Mouse (Mus musculus): ENCODE measurements around the gene Zfp382. TPM values are rescaled to one million over a fixed set of nuclear protein-coding genes. Genes with fewer than 3 reads are reported as not detected.
"Not testable (repeated sequence)": the region's sequence is repeated elsewhere in the genome, so short reads cannot be mapped to it uniquely, and the experiment has no call there.

The Zfp382 gene
- polyA plus RNA-seq, 1 experiment from 2014 or later = 20.4 TPM

DNA sequence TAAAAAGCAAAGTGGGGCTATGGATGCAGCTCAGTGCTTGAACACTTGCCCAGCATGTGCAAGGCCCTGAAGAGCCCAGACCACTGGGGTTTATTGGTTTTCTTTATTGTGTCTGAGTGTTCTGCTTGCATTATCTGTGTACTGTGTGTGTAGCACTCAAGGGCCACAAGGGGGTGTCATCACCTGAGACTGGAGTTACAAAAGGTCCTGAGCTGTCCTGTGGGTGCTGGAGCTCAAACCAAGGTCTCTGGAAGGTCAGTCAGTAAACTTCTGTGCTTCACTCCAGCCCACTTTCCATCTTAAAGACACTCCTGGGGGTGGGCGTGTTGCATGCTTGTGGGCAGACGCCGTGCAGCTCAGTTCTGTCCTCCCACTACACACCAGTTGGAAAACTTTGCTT, 33.8 kb downstream of the Zfp382 start:
- WGBS = 97% methylated on average over 3 of the region's 3 CpGs
- H3K27ac ChIP-seq (replicated peaks) = no peak overlapping the region
- no peak overlapping the region for H3K4me3 ChIP-seq (replicated peaks)
- H3K4me1 ChIP-seq = no peaks in the 10 kb centered on the region
- no peaks in the 10 kb centered on the region for H3K27me3 ChIP-seq (replicated peaks)
- H3K4me2 ChIP-seq = no peak overlapping the region
- H3K9ac ChIP-seq (replicated peaks) = no peak overlapping the region
- H3K9me3 ChIP-seq (replicated peaks) = peaks cover 60% of the 10 kb centered on the region
- ATAC-seq (ENCODE audit: low FRiP score) = no peak
- H3K36me3 ChIP-seq = peaks cover 71% of the 10 kb centered on the region

DNA sequence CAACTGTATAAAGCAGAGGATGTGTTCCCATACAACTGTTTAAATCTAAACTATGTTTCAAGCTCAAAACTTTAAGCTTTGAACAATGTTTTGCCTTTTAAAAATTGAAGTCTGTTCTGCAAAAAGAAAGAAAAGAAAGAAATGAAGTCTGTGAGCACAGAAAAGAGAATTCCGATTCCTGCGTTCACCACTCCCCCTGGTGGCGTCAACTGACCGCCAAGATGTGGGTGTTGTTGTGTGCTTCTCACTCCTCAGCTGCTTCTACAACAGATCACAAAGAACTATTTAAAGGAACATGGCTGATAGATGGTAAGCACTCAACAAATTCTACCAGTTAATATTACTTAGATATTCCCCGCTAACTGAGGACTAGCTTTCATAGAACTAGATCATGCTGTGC, 41.4 kb downstream of the Zfp382 start:
- 100% methylated on average over 5 of the region's 5 CpGs for WGBS
- peaks cover 33% of the 10 kb centered on the region for H3K9me3 ChIP-seq (replicated peaks)
- no peak overlapping the region for H3K27ac ChIP-seq (replicated peaks)
- no peak overlapping the region for H3K9ac ChIP-seq (replicated peaks)
- peaks cover 82% of the 10 kb centered on the region for H3K36me3 ChIP-seq
- no peak overlapping the region for H3K4me2 ChIP-seq
- H3K4me1 ChIP-seq = peaks cover 13% of the 10 kb centered on the region
- no peak overlapping the region for H3K4me3 ChIP-seq (replicated peaks)
- no peaks in the 10 kb centered on the region for H3K27me3 ChIP-seq (replicated peaks)
- ATAC-seq (ENCODE audit: low FRiP score) = no peak

DNA sequence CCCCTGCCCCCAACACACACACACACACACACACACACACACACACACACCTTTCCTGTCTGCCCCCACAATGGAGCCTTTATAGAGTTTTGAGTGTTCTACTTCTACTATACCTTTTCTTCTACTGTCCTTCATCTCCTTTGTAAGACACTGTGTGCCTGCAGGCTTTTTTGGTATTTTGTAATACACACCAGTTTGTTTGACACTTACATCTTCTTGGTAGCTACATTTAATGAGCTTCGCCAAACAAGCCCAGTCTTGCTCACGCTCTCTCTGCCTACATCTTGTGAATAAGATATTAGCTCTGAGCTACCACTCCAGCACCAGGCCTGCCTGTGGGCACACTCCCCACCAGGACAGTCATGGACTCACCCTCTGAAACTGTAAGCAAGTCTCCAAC, 43.0 kb downstream of the Zfp382 start:
- 97% methylated on average over 2 of the region's 2 CpGs for WGBS
- Histone ChIP-seq H3K27me3 (replicated peaks) (no peaks in the 10 kb centered on the region), H3K4me1 (peaks cover 18% of the 10 kb centered on the region), H3K4me3 (replicated peaks) (no peak overlapping the region), H3K9ac (replicated peaks) (no peak overlapping the region), H3K27ac (replicated peaks) (no peak overlapping the region), H3K4me2 (no peak overlapping the region), H3K9me3 (replicated peaks) (peaks cover 22% of the 10 kb centered on the region), H3K36me3 (peaks cover 66% of the 10 kb centered on the region)
- no peak for ATAC-seq (ENCODE audit: low FRiP score)

DNA sequence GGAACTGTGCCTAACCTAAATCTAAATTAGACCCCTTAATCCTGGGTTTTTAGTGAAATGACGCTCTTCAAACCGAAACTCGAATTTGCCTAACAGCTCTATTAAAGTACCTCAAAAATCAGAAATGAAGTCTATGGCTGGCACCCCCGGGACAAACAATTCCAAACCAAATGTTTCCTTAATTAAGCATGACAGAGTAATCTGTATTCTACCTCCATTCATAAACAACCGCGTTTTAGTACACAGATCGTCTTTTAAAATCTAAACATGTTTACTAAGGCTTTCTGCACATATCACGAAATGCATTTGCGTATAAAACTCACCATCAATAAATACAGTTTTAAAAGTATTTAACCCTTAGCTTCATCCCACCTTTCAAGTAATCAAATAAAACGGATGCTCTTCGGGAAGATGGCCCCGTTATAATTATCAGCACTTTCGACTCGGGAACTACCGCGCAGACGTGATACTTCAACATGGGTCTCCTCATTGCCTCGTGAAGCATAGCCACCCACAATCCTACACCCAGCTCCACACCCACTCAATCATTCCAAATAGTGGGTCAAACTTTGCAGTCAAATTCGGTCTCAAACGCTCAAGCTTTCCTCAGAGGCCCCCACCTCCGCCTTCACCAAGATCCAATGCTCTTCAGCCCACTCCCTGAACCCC, 47.3 kb downstream of the Zfp382 start:
- peak overlapping the region; percentile 53 for H3K4me2 ChIP-seq
- H3K4me1 ChIP-seq = peaks cover 33% of the 10 kb centered on the region
- H3K9ac ChIP-seq (replicated peaks) = peak overlapping the region; percentile 80
- H3K4me3 ChIP-seq (replicated peaks) = peak overlapping the region; percentile 73
- peaks cover 33% of the 10 kb centered on the region for H3K36me3 ChIP-seq
- 3% methylated on average over 21 of the region's 21 CpGs for WGBS
- no peaks in the 10 kb centered on the region for H3K9me3 ChIP-seq (replicated peaks)
- no peaks in the 10 kb centered on the region for H3K27me3 ChIP-seq (replicated peaks)
- H3K27ac ChIP-seq (replicated peaks) = peak overlapping the region; percentile 95
- peak; percentile 33 for ATAC-seq (ENCODE audit: low FRiP score)

DNA sequence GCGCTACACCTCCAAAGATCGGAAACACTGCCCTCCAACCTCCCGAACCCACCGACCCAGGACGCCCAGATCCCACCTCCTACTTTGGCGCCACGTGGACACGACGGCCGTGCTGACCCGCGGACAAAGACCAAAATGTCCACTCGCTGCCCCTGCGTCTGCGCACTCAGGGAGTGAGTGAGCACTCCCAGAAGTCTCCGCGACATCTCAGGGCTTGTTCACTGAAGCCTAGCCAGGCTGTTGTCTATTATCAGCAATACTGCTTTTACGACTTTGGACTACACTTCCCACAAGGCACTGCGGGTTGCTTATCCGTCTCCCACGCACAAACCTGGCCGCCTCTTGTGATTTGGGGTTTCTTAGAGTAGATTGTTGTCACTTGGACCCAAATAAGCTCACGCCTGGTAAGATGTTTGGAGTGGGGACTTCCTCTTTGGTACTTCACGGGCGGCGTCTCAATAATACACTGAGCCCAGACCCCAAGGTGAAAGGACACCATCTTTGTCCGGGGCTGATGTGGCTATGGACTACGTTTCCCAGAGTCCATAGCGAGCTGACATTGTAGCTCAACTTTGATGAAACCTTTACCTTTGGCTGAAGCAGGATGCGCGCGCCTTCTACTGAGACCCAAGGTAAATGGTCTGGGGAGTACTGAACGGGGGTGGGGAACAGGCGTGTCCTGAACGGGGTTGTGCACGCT, 48.0 kb downstream of the Zfp382 start, which contains the start of gene Zfp146:
TSS of gene Zfp146 (minus strand) at position 168 of the 700 bp plus-strand sequence.
- under 1% methylated on average over 36 of the region's 36 CpGs for WGBS
- Histone ChIP-seq H3K27ac (replicated peaks) (peak within 1 kb of the TSS; percentile 95), H3K9me3 (replicated peaks) (no peaks in the 10 kb centered on the region), H3K4me3 (replicated peaks) (peak within 1 kb of the TSS; percentile 73), H3K4me2 (peak within 1 kb of the TSS; percentile 53), H3K9ac (replicated peaks) (peak within 1 kb of the TSS; percentile 80), H3K4me1 (peaks cover 33% of the 10 kb centered on the region), H3K36me3 (peaks cover 28% of the 10 kb centered on the region), H3K27me3 (replicated peaks) (no peaks in the 10 kb centered on the region)
- peak; percentile 96 for ATAC-seq (ENCODE audit: low FRiP score)

DNA sequence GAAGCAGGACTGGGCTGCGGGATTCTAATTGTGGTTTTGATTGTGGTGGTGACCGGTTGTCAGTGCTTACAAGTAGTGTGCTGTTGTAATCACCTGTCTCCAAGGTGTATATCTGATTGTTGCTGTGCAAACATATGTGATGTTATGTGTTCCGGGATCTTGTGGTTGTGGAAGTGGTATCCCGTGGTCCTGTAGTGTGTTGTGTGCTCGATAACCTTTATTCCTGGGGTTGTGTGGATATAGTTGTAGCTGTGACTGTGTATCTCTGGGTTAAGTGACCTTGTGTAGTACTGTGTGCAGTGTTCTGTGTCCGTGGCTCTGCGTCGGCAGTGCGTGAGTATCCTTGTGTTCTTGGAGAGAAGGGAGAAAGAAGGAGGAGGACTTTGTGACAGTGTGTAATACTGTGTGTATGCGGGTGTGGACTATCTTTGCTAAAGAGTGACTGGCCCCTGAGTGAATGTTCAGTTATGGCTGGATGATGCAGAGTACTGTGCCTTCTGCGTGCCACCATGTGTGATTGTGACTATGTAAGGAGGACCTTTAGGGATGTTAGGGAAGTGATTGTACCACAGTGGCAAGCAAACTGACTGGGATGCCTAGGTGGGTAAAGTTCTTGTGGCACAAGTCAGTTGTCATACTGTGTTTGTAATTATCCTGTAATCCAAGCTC, 48.7 kb downstream of the Zfp382 start:
- Histone ChIP-seq H3K4me1 (peaks cover 33% of the 10 kb centered on the region), H3K27ac (replicated peaks) (peak overlapping the region; percentile 95), H3K4me2 (peak overlapping the region; percentile 53), H3K27me3 (replicated peaks) (no peaks in the 10 kb centered on the region), H3K9me3 (replicated peaks) (no peaks in the 10 kb centered on the region), H3K36me3 (peaks cover 21% of the 10 kb centered on the region), H3K9ac (replicated peaks) (peak overlapping the region; percentile 80), H3K4me3 (replicated peaks) (peak overlapping the region; percentile 73)
- ATAC-seq (ENCODE audit: low FRiP score) = peak; percentile 54
- 25% methylated on average over 11 of the region's 11 CpGs for WGBS

DNA sequence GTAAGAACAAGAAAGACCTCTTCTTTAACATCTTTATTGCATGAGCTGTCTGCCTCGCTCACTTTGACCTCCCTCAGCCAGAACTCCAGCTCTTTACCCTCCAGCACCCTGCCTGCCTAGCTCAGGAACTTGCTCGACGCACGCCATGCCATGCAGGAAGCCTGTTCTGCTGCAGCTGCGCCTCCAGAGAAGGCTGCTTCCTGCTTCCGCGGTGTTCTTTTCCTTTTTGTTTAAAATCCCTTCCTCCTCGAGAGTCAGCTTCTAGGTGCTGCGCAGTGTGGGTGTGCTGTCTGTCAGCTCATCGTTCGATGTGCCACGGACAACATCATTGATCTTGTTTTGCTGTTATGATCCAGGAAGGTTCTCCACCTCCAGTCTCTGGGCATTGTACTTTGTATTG, 54.7 kb downstream of the Zfp382 start:
- 85% methylated on average over 12 of the region's 12 CpGs for WGBS
- H3K36me3 ChIP-seq = peaks cover 36% of the 10 kb centered on the region
- H3K9me3 ChIP-seq (replicated peaks) = no peaks in the 10 kb centered on the region
- no peak for ATAC-seq (ENCODE audit: low FRiP score)
- H3K27me3 ChIP-seq (replicated peaks) = no peaks in the 10 kb centered on the region
- no peak overlapping the region for H3K9ac ChIP-seq (replicated peaks)
- H3K4me3 ChIP-seq (replicated peaks) = no peak overlapping the region
- no peak overlapping the region for H3K27ac ChIP-seq (replicated peaks)
- H3K4me2 ChIP-seq = no peak overlapping the region
- H3K4me1 ChIP-seq = peaks cover 3% of the 10 kb centered on the region; the same call in 1 of the 2 replicates

DNA sequence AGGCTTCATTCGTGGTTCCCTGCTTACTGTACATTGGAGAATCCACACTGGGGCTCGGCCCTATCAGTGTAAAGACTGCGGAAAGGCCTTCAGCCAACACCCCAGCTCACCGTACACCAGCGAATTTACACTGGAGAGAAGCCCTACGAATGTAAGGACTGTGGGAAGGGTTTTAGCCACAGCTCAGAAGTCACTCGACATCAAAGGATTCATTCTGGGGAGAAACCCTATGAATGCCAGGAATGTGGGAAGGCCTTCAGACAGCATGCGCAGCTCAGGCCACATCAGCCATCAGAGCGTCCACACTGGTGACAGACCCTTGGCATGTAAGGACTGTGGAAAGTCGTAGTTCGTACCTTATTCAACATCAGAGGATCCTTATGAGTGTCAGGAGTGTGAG, 56.5 kb downstream of the Zfp382 start:
- H3K4me2 ChIP-seq = no peak overlapping the region
- peaks cover 36% of the 10 kb centered on the region for H3K36me3 ChIP-seq
- H3K27me3 ChIP-seq (replicated peaks) = no peaks in the 10 kb centered on the region
- H3K4me3 ChIP-seq (replicated peaks) = no peak overlapping the region
- H3K4me1 ChIP-seq = no peaks in the 10 kb centered on the region
- WGBS = 89% methylated on average over 11 of the region's 11 CpGs
- no peaks in the 10 kb centered on the region for H3K9me3 ChIP-seq (replicated peaks)
- no peak overlapping the region for H3K27ac ChIP-seq (replicated peaks)
- no peak overlapping the region for H3K9ac ChIP-seq (replicated peaks)
- no peak for ATAC-seq (ENCODE audit: low FRiP score)

DNA sequence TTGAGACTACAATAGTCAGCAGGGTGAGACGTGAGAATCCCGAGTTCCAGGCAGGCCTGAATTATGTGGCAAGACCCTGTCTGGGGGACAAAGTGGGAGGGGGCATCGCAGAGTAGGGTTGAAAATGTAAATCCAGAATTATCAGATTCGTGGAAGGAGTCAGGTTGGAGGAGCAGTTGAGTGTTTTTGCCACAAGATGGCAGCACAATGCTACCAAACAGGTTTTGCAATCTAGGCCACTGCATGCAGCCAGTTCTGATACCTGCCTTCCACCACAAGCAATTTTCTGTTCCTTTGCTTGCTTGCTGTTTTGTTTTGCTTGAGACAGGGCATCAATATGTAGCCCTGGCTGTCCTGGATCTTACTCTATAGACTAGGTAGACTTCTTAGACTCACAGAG, 59.6 kb downstream of the Zfp382 start:
- Histone ChIP-seq H3K27ac (replicated peaks) (peak overlapping the region; percentile 68), H3K4me3 (replicated peaks) (no peak overlapping the region), H3K9ac (replicated peaks) (no peak overlapping the region; the same call in 1 of the 2 replicates), H3K36me3 (peaks cover 41% of the 10 kb centered on the region), H3K4me1 (peaks cover 7% of the 10 kb centered on the region), H3K27me3 (replicated peaks) (no peaks in the 10 kb centered on the region), H3K9me3 (replicated peaks) (no peaks in the 10 kb centered on the region), H3K4me2 (no peak overlapping the region)
- peak; percentile 35; the same call in 1 of the 2 replicates for ATAC-seq (ENCODE audit: low FRiP score)
- 3% methylated on average over 4 of the region's 4 CpGs for WGBS

DNA sequence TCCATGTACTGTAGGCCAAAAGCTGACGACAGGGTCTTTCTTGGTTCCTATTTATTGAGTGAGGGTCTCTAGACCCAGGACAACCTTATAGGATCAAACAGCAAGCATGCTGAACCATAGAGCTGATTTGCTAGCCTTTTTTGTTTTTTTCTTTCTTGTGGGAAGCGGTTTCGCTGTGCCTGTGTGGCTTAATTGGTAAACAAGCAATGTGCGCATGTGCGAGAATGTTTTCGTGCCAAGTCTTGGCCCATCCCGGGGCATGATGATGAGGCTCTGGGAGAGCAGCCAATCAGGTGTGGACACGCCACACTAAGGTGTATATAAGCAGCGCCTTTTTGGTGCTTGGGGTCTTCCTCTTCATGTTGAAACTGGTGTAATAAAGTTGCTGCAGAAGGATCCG, 60.2 kb downstream of the Zfp382 start:
- H3K9ac ChIP-seq (replicated peaks); H3K4me2 ChIP-seq; H3K9me3 ChIP-seq (replicated peaks); H3K27me3 ChIP-seq (replicated peaks); ATAC-seq (ENCODE audit: low FRiP score); H3K4me1 ChIP-seq; H3K4me3 ChIP-seq (replicated peaks): not testable (repeated sequence)
- peaks cover 42% of the 10 kb centered on the region for H3K36me3 ChIP-seq
- 89% methylated on average over 10 of the region's 10 CpGs for WGBS
- peak overlapping the region; percentile 68 for H3K27ac ChIP-seq (replicated peaks)

DNA sequence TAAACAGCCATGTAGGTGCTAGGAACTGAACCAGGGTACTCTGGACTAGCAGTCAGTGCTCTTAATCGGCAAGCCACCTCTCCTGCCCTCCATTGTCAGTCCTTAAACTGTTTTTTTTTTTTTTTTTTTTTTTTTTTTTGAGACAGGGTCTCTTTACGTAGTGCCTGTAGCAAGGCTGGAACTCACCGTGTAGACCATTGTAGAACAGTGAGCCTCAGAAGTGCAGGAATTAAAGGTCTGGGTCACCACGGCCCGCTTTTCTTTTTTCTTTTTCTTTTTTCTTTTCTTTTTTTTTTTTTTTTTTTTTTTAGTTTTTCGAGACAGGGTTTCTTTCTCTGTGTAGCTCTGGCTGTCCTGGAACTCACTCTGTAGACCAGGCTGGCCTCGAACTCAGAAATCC, 61.4 kb downstream of the Zfp382 start:
- 70% methylated on average over 7 of the region's 7 CpGs for WGBS
- H3K9me3 ChIP-seq (replicated peaks); H3K9ac ChIP-seq (replicated peaks); H3K4me1 ChIP-seq; H3K27me3 ChIP-seq (replicated peaks); H3K4me3 ChIP-seq (replicated peaks); ATAC-seq (ENCODE audit: low FRiP score); H3K27ac ChIP-seq (replicated peaks); H3K4me2 ChIP-seq: not testable (repeated sequence)
- peaks cover 45% of the 10 kb centered on the region for H3K36me3 ChIP-seq

All from neural tube, embryonic 15.5 days (tissue).